Mouse (Mus musculus): ENCODE results near the gene Lmo7. TPM values are rescaled to one million over a fixed set of nuclear protein-coding genes. Genes with fewer than 3 reads are reported as not detected.
A peak's percentile ranks its signal among the peaks of the same experiment; 100 is the strongest.

The Lmo7 gene
- polyA plus RNA-seq, 1 experiment from 2014 or later, result 4.4 TPM

DNA sequence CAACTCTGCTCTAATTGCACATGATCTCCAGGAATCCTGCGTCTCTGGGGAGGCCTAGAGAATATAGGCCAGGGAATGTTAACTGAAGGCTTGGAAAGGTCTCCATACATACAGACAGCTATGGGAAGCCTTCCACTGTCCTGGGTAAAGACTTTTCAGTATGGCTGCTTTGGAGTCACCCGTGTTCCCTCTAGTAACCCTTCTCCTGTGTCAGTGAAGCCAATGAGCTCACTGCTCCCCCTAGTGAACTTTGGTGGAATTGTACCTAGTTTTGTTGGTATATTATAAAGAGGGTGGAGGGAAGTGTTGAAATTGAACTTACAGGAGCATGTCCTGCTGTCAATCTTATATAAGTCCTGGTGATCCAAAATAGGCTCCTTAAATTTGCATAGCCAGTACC is 219.4 kb downstream of the Lmo7 start:
- ATAC-seq (peak; percentile 30; the same call in 1 of the 2 replicates), DNase-seq (ENCODE audit: low spot score) (peak; percentile 60)
- Histone ChIP-seq H3K27me3 (replicated peaks; ENCODE audit: control insufficient read depth, insufficient read depth, low read length) (no peaks in the 10 kb centered on the region), H3K4me3 (ENCODE audit: low read depth, low read length) (no peak overlapping the region), H3K9ac (ENCODE audit: low read length) (no peak overlapping the region), H3K36me3 (ENCODE audit: control insufficient read depth, insufficient read depth, low read length) (no peaks in the 10 kb centered on the region), H3K27ac (ENCODE audit: low read depth, low read length) (no peak overlapping the region), H3K9me3 (replicated peaks; ENCODE audit: control insufficient read depth, low read length) (no peaks in the 10 kb centered on the region), H3K4me1 (ENCODE audit: control insufficient read depth, insufficient read depth, low read length) (no peaks in the 10 kb centered on the region), H3K4me2 (ENCODE audit: low read length) (no peak overlapping the region)
- WGBS, result 59% methylated on average over 2 of the region's 2 CpGs

DNA sequence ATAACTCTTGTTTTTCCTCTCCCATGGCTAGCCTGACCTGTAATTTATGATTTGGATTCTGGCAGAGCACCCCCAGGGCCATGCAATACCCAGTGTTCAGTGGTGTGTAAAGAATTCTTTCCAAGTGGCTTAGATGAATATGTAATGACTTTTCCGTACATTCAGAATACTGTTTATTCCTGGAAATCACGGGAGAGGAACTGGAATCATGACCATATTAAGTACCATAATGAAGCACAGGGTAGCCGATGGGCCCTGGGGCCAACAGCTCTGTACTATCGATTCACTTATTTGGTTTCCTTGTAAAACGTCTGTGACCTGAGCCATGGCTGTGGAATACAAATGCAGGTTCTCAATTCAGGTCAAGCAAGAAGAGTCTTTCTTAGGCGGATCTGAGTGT is 221.3 kb downstream of the Lmo7 start:
- Histone ChIP-seq H3K4me2 (ENCODE audit: low read length) (no peak overlapping the region), H3K4me3 (ENCODE audit: low read depth, low read length) (no peak overlapping the region), H3K9me3 (replicated peaks; ENCODE audit: control insufficient read depth, low read length) (no peaks in the 10 kb centered on the region), H3K27ac (ENCODE audit: low read depth, low read length) (no peak overlapping the region), H3K9ac (ENCODE audit: low read length) (no peak overlapping the region), H3K27me3 (replicated peaks; ENCODE audit: control insufficient read depth, insufficient read depth, low read length) (no peaks in the 10 kb centered on the region), H3K36me3 (ENCODE audit: control insufficient read depth, insufficient read depth, low read length) (no peaks in the 10 kb centered on the region), H3K4me1 (ENCODE audit: control insufficient read depth, insufficient read depth, low read length) (no peaks in the 10 kb centered on the region)
- DNase-seq (ENCODE audit: low spot score), result no peak
- ATAC-seq, result no peak
- 83% methylated on average over 6 of the region's 6 CpGs for WGBS

GRCm38 (mm10) chr14:101953793-101954468 is 224.2 kb downstream of the Lmo7 start:
- 85% methylated on average over 9 of the region's 9 CpGs for WGBS
- no peak for DNase-seq (ENCODE audit: low spot score)
- Histone ChIP-seq H3K4me3 (ENCODE audit: low read depth, low read length) (no peak overlapping the region), H3K27ac (ENCODE audit: low read depth, low read length) (no peak overlapping the region), H3K4me1 (ENCODE audit: control insufficient read depth, insufficient read depth, low read length) (no peaks in the 10 kb centered on the region), H3K4me2 (ENCODE audit: low read length) (no peak overlapping the region), H3K36me3 (ENCODE audit: control insufficient read depth, insufficient read depth, low read length) (no peaks in the 10 kb centered on the region), H3K9ac (ENCODE audit: low read length) (no peak overlapping the region), H3K27me3 (replicated peaks; ENCODE audit: control insufficient read depth, insufficient read depth, low read length) (no peaks in the 10 kb centered on the region), H3K9me3 (replicated peaks; ENCODE audit: control insufficient read depth, low read length) (no peaks in the 10 kb centered on the region)
- no peak for ATAC-seq

DNA sequence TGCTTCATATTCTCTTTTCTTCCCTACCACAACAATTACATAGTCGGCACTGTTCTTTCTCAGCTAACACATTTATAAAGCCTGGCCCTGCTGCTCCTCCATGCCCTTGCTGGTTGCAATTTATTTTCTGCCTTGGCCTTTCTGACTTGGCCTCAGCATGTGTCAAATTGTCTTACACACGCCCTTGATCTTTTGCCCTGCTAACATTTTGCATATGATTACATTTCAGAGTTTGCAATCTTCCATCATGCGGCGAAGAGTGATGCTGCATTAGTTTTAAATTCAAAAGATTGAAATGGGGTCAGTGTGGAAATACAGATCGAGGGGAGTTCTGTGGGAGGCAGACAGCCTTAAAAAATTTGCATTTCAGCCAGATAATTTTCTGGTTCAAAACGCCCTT is 234.6 kb downstream of the Lmo7 start:
- H3K4me3 ChIP-seq (ENCODE audit: low read depth, low read length), result no peak overlapping the region
- H3K4me2 ChIP-seq (ENCODE audit: low read length), result no peak overlapping the region
- DNase-seq (ENCODE audit: low spot score) (no peak), ATAC-seq (no peak)
- no peaks in the 10 kb centered on the region for H3K27me3 ChIP-seq (replicated peaks; ENCODE audit: control insufficient read depth, insufficient read depth, low read length)
- H3K4me1 ChIP-seq (ENCODE audit: control insufficient read depth, insufficient read depth, low read length), result no peaks in the 10 kb centered on the region
- H3K9me3 ChIP-seq (replicated peaks; ENCODE audit: control insufficient read depth, low read length), result no peaks in the 10 kb centered on the region
- no peak overlapping the region for H3K27ac ChIP-seq (ENCODE audit: low read depth, low read length)
- H3K36me3 ChIP-seq (ENCODE audit: control insufficient read depth, insufficient read depth, low read length), result no peaks in the 10 kb centered on the region
- 82% methylated on average over 6 of the region's 6 CpGs for WGBS
- H3K9ac ChIP-seq (ENCODE audit: low read length), result no peak overlapping the region

DNA sequence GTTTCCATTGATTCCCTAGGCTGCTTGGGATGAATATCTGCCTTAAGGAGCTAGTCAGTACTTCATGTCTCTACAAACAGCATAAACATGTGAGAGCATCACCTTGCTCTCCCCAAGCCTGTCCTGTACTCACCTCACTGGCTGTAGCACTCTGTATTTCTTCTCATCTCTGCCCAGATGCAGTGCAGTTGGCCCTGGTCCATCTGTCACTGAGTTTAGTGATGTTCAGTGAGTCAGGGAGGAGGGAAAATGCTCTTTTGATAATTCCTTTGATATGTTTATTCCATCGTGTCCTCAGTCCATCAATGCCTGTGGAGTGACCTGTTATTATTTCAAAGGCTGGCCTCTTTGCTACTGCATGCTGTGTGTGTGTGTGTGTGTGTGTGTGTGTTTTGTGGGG is 235.2 kb downstream of the Lmo7 start:
- DNase-seq (ENCODE audit: low spot score), result no peak
- Histone ChIP-seq H3K27me3 (replicated peaks; ENCODE audit: control insufficient read depth, insufficient read depth, low read length) (no peaks in the 10 kb centered on the region), H3K27ac (ENCODE audit: low read depth, low read length) (no peak overlapping the region), H3K9ac (ENCODE audit: low read length) (no peak overlapping the region), H3K9me3 (replicated peaks; ENCODE audit: control insufficient read depth, low read length) (no peaks in the 10 kb centered on the region), H3K4me3 (ENCODE audit: low read depth, low read length) (no peak overlapping the region), H3K4me1 (ENCODE audit: control insufficient read depth, insufficient read depth, low read length) (no peaks in the 10 kb centered on the region), H3K4me2 (ENCODE audit: low read length) (no peak overlapping the region), H3K36me3 (ENCODE audit: control insufficient read depth, insufficient read depth, low read length) (no peaks in the 10 kb centered on the region)
- WGBS, result 75% methylated on average over 1 of the region's 1 CpGs
- ATAC-seq, result no peak

GRCm38 (mm10) chr14:101972764-101973163 is 243.0 kb downstream of the Lmo7 start:
- Histone ChIP-seq H3K27ac (ENCODE audit: low read depth, low read length) (no peak overlapping the region), H3K9ac (ENCODE audit: low read length) (no peak overlapping the region), H3K4me1 (ENCODE audit: control insufficient read depth, insufficient read depth, low read length) (no peaks in the 10 kb centered on the region), H3K4me3 (ENCODE audit: low read depth, low read length) (no peak overlapping the region), H3K4me2 (ENCODE audit: low read length) (no peak overlapping the region), H3K27me3 (replicated peaks; ENCODE audit: control insufficient read depth, insufficient read depth, low read length) (no peaks in the 10 kb centered on the region), H3K36me3 (ENCODE audit: control insufficient read depth, insufficient read depth, low read length) (no peaks in the 10 kb centered on the region), H3K9me3 (replicated peaks; ENCODE audit: control insufficient read depth, low read length) (no peaks in the 10 kb centered on the region)
- ATAC-seq (no peak), DNase-seq (ENCODE audit: low spot score) (no peak)
- 95% methylated on average over 1 of the region's 1 CpGs for WGBS

DNA sequence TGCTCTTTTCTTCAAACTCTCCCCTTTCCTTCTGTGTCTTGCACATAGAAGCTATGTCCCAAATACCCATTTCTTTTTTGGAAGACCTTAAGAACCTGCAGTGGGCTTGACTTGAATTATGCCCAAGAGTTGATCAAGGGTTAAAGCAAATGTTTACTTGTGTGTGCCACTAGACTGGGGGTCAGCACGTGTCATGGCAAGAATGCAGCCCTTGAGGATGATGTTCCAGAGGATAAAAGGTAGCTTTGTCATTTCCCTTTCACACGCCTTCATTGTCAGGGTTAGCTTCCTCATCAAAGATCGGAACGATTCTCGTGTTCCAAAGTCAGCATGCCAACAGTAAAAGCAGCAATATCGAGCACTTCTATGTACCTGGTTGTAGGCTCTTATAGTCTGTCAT is 243.4 kb downstream of the Lmo7 start:
- Histone ChIP-seq H3K4me3 (ENCODE audit: low read depth, low read length) (no peak overlapping the region), H3K4me1 (ENCODE audit: control insufficient read depth, insufficient read depth, low read length) (no peaks in the 10 kb centered on the region), H3K9ac (ENCODE audit: low read length) (no peak overlapping the region), H3K9me3 (replicated peaks; ENCODE audit: control insufficient read depth, low read length) (no peaks in the 10 kb centered on the region), H3K27ac (ENCODE audit: low read depth, low read length) (no peak overlapping the region), H3K4me2 (ENCODE audit: low read length) (no peak overlapping the region), H3K27me3 (replicated peaks; ENCODE audit: control insufficient read depth, insufficient read depth, low read length) (no peaks in the 10 kb centered on the region), H3K36me3 (ENCODE audit: control insufficient read depth, insufficient read depth, low read length) (no peaks in the 10 kb centered on the region)
- DNase-seq (ENCODE audit: low spot score), result no peak
- 79% methylated on average over 6 of the region's 6 CpGs for WGBS
- no peak for ATAC-seq

DNA sequence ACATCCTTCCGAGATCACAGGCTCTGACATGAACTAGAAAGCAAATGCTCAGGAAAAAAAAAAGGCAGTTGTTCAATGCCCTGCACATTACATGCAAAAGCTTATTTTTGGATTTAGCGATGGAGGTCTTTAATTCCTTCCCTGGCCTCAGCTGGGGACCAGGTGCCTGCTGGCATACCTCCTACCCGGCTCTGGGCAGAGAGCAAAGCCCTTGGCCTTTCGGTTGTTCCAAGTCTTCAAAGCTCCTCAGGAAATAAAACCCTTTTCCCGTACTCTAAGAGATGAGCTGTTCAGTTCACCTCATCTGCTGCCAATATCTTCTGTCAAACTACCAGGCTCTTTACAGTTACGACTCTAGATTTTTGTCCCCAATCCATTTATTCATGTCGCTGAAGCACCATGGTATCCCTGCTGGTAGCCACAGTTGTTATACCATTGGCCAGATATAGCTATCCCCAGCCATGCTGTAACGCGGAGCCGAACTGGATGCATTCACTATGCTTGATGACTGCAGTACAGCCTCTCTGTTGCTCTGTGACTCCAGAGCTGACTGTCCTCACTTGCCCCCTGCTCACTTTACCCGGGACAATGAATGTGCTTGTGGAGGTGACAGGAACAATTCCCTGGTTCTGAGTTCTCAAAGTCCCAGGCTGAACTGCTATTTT is 246.4 kb downstream of the Lmo7 start:
- no peak for DNase-seq (ENCODE audit: low spot score)
- ATAC-seq, result no peak

More for the DNA sequence above, 246.4 kb downstream of the Lmo7 start:
- Histone ChIP-seq H3K27ac (ENCODE audit: low read depth, low read length) (no peak overlapping the region), H3K4me3 (ENCODE audit: low read depth, low read length) (no peak overlapping the region), H3K36me3 (ENCODE audit: control insufficient read depth, insufficient read depth, low read length) (no peaks in the 10 kb centered on the region), H3K27me3 (replicated peaks; ENCODE audit: control insufficient read depth, insufficient read depth, low read length) (no peaks in the 10 kb centered on the region), H3K4me2 (ENCODE audit: low read length) (no peak overlapping the region), H3K4me1 (ENCODE audit: control insufficient read depth, insufficient read depth, low read length) (no peaks in the 10 kb centered on the region), H3K9ac (ENCODE audit: low read length) (no peak overlapping the region), H3K9me3 (replicated peaks; ENCODE audit: control insufficient read depth, low read length) (no peaks in the 10 kb centered on the region)
- 86% methylated on average over 11 of the region's 11 CpGs for WGBS

Measured in forebrain, embryonic 14.5 days (tissue).